Mouse (Mus musculus) right cerebral cortex, postnatal 4 days (tissue): ENCODE results near the gene Bag3.

ENCODE experiments used
- DNase-seq: peaks from one replicate; pipeline ENCODE4 v3.0.0-alpha.2; 2022

Bag3 gene

DNA sequence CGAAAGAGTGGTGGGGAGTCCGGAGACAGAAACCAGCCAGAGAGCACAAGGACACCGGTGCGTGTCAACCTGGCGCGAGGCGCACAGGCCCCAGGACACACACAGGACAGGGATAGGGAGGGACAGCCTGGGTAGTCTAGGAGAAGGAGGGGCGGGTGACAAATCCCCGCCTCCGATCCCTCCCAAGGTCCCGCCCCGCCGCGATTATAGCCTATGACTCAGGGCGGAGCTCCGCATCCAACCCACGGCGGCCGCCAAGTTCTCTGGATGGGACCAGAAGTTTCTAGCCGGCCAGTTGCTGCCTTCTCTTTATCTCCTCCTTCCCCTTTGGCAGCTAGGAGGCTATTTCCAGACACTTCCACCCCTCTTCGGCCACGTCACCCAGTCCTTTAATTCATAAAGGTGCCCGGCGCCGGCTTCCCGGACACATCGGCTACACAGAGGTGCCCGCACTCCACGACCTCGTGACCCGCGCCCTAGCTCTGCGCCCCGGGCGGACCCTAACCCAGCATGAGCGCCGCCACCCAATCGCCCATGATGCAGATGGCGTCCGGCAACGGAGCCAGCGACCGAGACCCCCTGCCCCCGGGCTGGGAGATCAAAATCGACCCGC, at the start of gene Bag3:
Bag3 (plus strand) TSS at position 268 of the 613 bp plus-strand sequence.
- peak; percentile 71 for DNase-seq

DNA sequence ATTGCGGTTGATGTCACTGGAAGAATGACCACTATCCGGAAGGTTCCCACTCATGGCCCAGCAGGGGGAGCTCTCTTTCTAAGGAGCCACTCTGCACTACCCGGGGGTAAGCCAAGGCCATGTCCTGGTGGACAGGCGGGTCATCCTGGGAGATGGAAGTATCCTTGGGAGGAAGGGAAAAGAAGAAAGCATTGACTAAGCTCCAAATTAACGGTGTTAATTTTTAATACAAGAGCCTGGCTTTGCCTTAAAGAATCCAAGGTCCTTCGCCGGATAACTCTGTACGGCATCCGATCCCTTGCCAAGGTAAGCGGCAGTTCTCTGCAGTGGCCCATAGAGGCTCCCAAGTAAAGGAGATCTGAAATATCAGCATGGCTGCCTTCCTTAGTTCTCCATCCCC, 49.1 kb upstream of the Bag3 start:
- peak; percentile 59 for DNase-seq

GRCm38 (mm10) chr7:128488986-128489385, 34.4 kb upstream of the Bag3 start:
- no peak for DNase-seq

DNA sequence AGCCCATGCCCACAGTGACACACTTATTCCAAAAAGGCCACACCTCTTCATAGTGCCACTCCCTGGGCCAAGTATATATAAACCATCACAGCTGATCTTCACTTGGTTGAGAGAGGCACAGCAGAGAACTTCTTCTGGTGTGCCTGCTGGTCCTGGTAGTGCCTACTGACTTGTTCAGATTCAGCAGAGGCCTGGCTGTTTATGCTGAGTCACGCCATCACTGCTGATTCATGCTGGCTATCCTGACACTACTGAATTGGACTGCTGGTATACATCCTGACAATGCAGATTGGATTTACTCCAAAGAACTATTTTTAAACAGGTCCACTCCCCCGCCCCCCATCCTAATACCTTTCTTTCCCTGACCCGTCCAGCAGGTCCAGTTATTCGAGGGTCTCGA, 28.9 kb upstream of the Bag3 start:
- DNase-seq = no peak

DNA sequence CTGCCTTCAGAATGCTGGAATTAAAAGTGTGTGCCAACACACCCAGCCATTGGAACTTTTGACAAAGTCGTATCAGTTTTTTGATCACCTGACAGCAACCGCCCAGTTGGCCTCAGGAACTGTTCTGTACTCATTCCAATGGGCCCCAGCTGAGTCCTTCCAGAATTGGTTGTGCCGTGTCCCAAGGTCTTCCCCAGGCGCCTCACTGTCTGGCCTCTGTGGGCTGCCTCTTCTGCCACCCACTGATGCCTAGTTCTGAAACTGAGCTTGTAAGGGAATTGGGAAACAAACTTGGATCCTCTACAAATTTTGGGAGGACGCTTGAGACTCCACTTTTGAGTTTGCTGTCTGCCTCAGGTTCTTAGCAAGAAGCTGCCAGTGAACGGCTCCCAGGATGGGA, 23.6 kb upstream of the Bag3 start:
- DNase-seq = no peak

DNA sequence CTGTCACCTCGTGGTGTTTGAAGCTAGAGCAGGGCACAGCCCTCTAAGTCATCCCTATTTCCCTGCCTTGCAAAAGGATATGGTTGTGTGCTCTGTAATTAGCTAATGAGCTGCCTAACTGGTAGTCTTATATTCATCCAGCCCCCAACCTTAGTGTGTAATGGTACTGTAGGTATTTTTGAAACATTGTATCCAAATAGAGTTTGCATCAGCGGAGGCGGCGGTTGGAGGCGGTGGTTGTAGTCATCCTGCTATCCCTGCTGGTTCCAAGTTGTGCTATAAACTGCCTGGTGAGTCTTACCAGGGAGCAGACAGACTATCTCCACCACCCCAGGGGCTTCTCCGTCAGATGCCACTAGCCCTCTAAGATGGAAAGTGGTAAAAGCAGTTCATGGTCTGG, 19.3 kb upstream of the Bag3 start:
- DNase-seq = no peak

GRCm38 (mm10) chr7:128511936-128512335, 11.5 kb upstream of the Bag3 start:
- no peak for DNase-seq

DNA sequence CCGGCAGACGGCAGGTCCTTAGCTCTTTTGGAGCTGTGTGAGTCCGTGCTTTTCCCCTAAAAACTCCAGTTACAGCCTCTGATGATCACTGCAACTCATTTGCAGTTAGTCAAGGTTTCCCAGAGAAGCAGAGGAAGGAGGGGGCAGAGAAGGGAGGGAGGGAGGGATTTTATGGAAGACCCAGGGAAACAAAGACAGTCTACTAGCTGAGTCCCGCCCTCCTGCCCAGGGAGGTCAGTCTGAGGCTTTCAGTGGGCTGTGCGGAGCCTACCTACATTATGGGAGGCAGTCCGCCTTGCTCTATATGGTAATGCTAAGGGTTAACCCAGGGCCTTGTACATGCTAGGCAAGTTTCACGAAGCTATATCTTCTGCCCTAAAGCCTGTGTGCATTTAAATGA, 9.9 kb upstream of the Bag3 start:
- no peak for DNase-seq

GRCm38 (mm10) chr7:128514341-128514740, 9.1 kb upstream of the Bag3 start:
- DNase-seq = no peak

GRCm38 (mm10) chr7:128516346-128516745, 7.1 kb upstream of the Bag3 start:
- DNase-seq = no peak

GRCm38 (mm10) chr7:128519316-128520050, 3.9 kb upstream of the Bag3 start:
- DNase-seq = no peak

DNA sequence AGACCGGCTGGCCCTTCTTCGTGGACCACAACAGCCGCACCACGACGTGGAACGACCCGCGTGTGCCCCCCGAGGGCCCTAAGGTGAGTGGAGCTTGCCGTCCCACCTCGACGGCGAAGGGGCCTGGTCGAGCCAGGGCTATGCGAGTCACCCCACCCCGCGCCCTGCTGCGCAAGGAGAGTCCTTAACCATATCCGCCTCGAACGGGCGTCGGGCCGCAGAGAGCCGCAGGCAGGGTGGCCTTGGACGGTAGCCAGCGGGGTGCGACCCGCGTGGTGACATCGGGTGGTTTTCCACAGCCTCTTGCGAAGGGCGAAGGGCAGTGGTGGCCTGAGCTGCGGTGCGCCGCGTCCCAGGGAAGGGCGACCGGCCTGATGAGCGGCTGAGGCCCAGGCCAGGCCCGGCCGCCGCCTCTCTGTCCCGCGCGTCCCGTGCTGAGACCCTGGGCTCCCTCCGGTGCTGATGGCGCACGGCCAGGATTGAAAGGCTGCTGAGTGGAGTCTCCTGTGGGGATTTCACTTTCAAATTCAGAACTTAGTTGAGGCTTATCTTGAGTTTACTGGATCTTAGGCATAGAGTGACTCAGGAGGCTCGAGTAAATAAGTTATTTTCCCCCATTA, 656 bp downstream of the Bag3 start:
- DNase-seq = peak; percentile 48

DNA sequence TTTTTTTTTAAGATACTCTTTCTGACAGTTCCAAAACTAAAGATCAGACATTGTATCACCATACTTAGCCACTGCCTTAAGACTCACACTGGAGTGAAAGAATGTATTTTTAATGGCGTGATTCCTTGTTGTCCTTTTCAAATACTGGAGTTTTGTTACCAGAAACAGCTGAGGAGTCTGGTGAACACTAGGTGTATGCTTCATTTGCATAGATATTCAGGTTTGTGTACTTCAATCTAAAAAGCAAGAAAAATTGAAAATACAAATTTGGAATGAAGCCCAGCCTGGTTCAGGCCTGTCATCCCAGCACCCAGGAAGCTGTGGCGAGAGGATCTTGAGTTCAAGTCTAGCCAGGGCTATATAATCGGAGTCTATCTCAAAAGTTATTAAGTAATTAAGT, 1.2 kb downstream of the Bag3 start:
- DNase-seq = no peak

GRCm38 (mm10) chr7:128526611-128527010, 3.2 kb downstream of the Bag3 start:
- DNase-seq = no peak

DNA sequence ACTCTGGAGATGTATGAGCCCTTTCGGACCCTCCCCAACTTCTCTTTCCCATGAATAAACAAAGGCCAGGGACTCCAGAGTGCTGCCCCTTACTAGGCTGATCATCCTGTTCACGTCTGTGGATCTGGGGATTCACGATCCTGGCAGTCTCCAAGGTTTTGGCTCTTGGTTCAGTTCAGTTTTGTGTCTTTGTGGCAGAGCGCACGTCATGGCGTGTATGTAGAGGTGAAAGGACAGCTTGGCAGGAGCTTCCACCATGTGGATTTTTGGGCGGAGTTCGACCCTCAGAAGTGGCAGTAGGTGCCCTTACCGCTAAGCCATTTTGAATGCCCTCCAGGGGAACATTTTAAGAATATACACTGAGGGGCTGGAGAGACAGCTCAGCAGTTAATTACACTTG, 5.2 kb downstream of the Bag3 start:
- DNase-seq = no peak

GRCm38 (mm10) chr7:128529126-128529525, 5.7 kb downstream of the Bag3 start:
- no peak for DNase-seq

DNA sequence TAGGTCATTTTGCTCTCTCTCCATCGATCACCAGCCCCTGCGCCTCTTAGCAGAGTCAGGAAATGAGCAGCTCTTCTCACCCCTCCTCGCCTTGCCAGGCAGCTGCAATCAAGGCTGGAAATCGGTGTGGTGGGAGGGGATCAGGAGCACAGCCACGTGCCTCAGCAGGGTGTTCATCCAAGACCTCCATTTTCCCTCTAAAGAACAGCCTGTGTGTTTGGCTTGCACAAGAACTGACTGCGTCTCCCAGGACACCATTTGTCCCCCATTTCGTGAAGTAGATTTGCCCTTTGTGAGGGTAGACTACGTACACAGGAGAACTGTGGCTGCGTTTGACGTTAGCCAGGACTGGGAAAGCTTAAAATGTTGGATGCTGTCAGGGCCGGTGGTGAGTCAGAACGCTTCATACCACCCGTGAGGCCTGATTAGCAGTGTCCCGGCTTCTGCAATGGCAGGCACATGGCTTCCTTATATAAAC, 6.2 kb downstream of the Bag3 start:
- DNase-seq = no peak

GRCm38 (mm10) chr7:128531031-128531430, 7.6 kb downstream of the Bag3 start:
- DNase-seq = no peak

GRCm38 (mm10) chr7:128531929-128532328, 8.5 kb downstream of the Bag3 start:
- no peak for DNase-seq

DNA sequence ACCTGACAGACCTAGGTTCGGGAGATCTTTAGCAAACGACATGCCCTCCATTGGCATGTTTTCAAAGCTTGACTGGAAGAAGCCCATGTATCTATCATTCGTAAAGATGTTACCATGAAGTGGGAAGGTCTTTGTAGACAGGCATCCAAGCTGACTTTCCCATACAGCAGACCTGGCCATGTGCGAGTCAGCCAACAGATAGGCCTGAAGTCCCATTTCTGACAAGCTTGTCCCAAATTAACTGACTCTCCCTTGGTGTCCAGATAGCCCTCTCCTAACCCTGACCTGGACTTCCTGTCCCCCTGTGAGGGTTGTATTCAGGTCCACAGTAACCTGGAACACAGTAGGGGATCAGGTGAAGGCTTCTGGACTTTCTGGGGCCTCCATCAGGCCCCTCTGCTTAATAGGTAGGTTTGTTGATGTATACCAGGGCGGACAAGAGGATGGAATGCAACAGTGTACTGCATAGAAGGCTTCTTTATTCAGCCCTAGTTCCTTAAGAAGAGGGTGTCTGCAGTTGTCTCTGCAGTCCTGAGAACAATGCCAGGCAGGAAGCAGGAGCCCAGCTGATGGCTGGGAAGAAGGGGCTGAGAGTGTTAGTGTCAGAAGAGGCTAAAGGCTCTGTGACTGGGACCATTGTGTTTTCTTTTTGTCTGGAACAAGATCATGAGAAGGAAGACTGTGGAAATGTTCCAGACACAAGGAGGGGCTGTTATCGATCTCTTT, 9.2 kb downstream of the Bag3 start:
- DNase-seq = no peak

DNA sequence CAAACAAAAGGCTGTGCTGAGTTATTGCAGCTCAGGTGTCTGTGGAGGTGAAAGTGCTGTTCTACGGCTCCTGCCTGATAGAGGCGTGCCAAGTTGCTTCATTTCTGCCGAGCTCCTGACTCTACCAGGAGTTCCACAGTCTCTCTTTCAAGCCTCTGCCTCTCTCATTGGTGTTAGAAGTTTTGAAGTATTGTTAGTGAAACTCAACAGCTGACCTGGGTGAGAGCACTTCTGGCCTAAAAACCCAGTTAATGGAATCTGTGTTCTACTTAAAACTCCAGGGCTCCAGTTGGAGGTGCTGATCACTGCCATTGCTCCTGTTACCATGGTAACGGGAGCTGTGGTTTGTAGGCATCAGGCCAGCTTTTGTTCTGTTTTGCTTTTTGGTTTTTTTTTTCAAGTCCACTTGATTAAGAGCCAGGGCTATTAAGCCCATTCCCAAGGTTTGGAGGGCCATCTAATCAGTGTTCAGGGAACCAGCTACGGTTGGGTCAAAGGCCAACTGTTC, 11.6 kb downstream of the Bag3 start:
- no peak for DNase-seq

DNA sequence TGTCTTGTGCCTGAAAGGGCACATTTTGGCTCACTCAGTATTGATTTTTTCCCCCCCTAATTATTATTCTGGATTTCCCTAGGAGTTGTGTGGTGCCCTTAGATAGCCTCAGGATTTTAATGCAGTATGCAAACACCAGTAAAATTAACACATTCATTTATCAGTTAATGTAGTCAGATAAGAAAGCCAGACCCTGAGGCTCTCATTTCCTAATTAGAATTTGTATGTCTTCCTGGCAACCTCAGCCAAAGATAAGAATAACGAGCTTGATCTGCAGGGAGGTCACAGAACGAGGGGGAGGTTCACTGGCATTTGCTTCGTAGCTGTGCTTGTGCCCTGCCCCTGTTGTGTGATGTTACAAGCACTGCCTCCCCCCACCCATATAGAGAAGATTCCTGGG, 12.7 kb downstream of the Bag3 start:
- DNase-seq = no peak

- DNase-seq = no peak
Measured at GRCm38 (mm10) chr7:128537676-128538075, 14.3 kb downstream of the Bag3 start.
